Mouse (Mus musculus) forebrain, embryonic 10.5 days (tissue): ENCODE data around the gene Mettl22. TPM values are rescaled to one million over a fixed set of nuclear protein-coding genes. Genes with fewer than 3 reads are reported as not detected.

Source experiments
- DNase-seq: peaks from one replicate; pipeline ENCODE4 v3.0.0-alpha.2; 2017; ENCODE audit warnings: low spot score; ENCODE audit errors: extremely low spot score
- H3K27ac ChIP-seq: fragments of 300-500 bp; sonication (generic); 2 replicates; pipeline ENCODE4 v1.5.1; 2016; ENCODE audit warnings: mild to moderate bottlenecking
- H3K27me3 ChIP-seq: fragments of 300-500 bp; sonication (generic); 2 replicates; pipeline ENCODE4 v1.6.1; 2016; ENCODE audit warnings: mild to moderate bottlenecking; ENCODE audit not compliant: poor library complexity, severe bottlenecking
- H3K36me3 ChIP-seq: fragments of 300-500 bp; sonication (generic); replicated peaks from 2 replicates; pipeline ENCODE4 v1.6.1; 2016; ENCODE audit warnings: mild to moderate bottlenecking, moderate library complexity
- H3K4me1 ChIP-seq: fragments of 300-500 bp; sonication (generic); 2 replicates; pipeline ENCODE4 v1.6.1; 2016
- H3K4me3 ChIP-seq: fragments of 300-500 bp; sonication (generic); 2 replicates; pipeline ENCODE4 v1.5.1; 2016; ENCODE audit warnings: mild to moderate bottlenecking, moderate library complexity
- H3K9me3 ChIP-seq: fragments of 300-500 bp; sonication (generic); 2 replicates; pipeline ENCODE4 v1.6.1; 2016; ENCODE audit warnings: mild to moderate bottlenecking, moderate library complexity
- WGBS: fragments of 180-500 bp; shearing (Covaris S2); methylation state at CpG from one replicate; pipeline ENCODE4 v1.1.7; 2016; 5-methylcytosine and 5-hydroxymethylcytosine counted together
- polyA plus RNA-seq: library from polyadenylated mRNA; unstranded; fragments of >200 nt; fragmentation: Nextera tagmentation; extraction: Ambion mirVana; gene quantifications from 2 replicates; pipeline ENCODE4 v1.2.1, GENCODE M21; 2016

Mettl22 gene
- polyA plus RNA-seq, 1 experiment from 2014 or later: 25.7 TPM

- Histone ChIP-seq H3K4me1 (peaks cover 12% of the 10 kb centered on the region), H3K4me3 (no peak overlapping the region), H3K27me3 (peaks cover 88% of the 10 kb centered on the region), H3K27ac (no peak overlapping the region), H3K36me3 (no peaks in the 10 kb centered on the region), H3K9me3 (no peaks in the 10 kb centered on the region)
- no peak for DNase-seq
- WGBS: 80% methylated on average over 5 of the region's 5 CpGs
Measured at GRCm38 (mm10) chr16:8520525-8520924, 49.9 kb downstream of the Mettl22 start.

- H3K4me1 ChIP-seq: peaks cover 12% of the 10 kb centered on the region
- no peaks in the 10 kb centered on the region for H3K9me3 ChIP-seq
- no peaks in the 10 kb centered on the region for H3K36me3 ChIP-seq
- no peak for DNase-seq
- H3K27ac ChIP-seq: no peak overlapping the region
- peaks cover 88% of the 10 kb centered on the region for H3K27me3 ChIP-seq
- WGBS: 88% methylated on average over 4 of the region's 4 CpGs
- no peak overlapping the region for H3K4me3 ChIP-seq
Measured at GRCm38 (mm10) chr16:8521322-8521721, 50.7 kb downstream of the Mettl22 start.

GRCm38 (mm10) chr16:8523480-8524144 is 53.0 kb downstream of the Mettl22 start:
- H3K4me3 ChIP-seq: no peak overlapping the region
- H3K27ac ChIP-seq: peak overlapping the region; percentile 3; the same call in 1 of the 2 replicates
- peaks cover 87% of the 10 kb centered on the region for H3K27me3 ChIP-seq
- peak; percentile 16 for DNase-seq
- no peaks in the 10 kb centered on the region for H3K9me3 ChIP-seq
- peaks cover 12% of the 10 kb centered on the region for H3K4me1 ChIP-seq
- WGBS: 29% methylated on average over 11 of the region's 11 CpGs
- H3K36me3 ChIP-seq: no peaks in the 10 kb centered on the region

- peaks cover 12% of the 10 kb centered on the region for H3K4me1 ChIP-seq
- H3K27ac ChIP-seq: peak overlapping the region; percentile 3; the same call in 1 of the 2 replicates
- H3K9me3 ChIP-seq: no peaks in the 10 kb centered on the region
- DNase-seq: no peak
- H3K27me3 ChIP-seq: peaks cover 86% of the 10 kb centered on the region
- H3K36me3 ChIP-seq: no peaks in the 10 kb centered on the region
- H3K4me3 ChIP-seq: no peak overlapping the region
- 73% methylated on average over 16 of the region's 16 CpGs for WGBS
Measured at GRCm38 (mm10) chr16:8524163-8524847, 53.7 kb downstream of the Mettl22 start.

- Histone ChIP-seq H3K27me3 (peaks cover 80% of the 10 kb centered on the region), H3K9me3 (no peaks in the 10 kb centered on the region)
- 73% methylated on average over 3 of the region's 3 CpGs for WGBS
Measured at GRCm38 (mm10) chr16:8525293-8525692, 54.7 kb downstream of the Mettl22 start.

GRCm38 (mm10) chr16:8525877-8526276 is 55.3 kb downstream of the Mettl22 start:
- H3K4me1 ChIP-seq: peaks cover 21% of the 10 kb centered on the region
- H3K27me3 ChIP-seq: peaks cover 77% of the 10 kb centered on the region
- WGBS: 87% methylated on average over 7 of the region's 7 CpGs

More at GRCm38 (mm10) chr16:8525293-8525692, 54.7 kb downstream of the Mettl22 start:
- Histone ChIP-seq H3K4me1 (peaks cover 17% of the 10 kb centered on the region), H3K27ac (no peak overlapping the region), H3K36me3 (no peaks in the 10 kb centered on the region), H3K4me3 (no peak overlapping the region)
- no peak for DNase-seq

GRCm38 (mm10) chr16:8529389-8529788 is 58.8 kb downstream of the Mettl22 start:
- DNase-seq: no peak
- 0 out of 2 replicates have a peak, but pooled peaks cover 3% of the 10 kb centered on the region for H3K9me3 ChIP-seq
- H3K27ac ChIP-seq: no peak overlapping the region
- no peak overlapping the region for H3K4me3 ChIP-seq
- 97% methylated on average over 1 of the region's 1 CpGs for WGBS
- peaks cover 42% of the 10 kb centered on the region for H3K27me3 ChIP-seq
- peaks cover 9% of the 10 kb centered on the region; the same call in 1 of the 2 replicates for H3K4me1 ChIP-seq
- no peaks in the 10 kb centered on the region for H3K36me3 ChIP-seq

More at GRCm38 (mm10) chr16:8525877-8526276, 55.3 kb downstream of the Mettl22 start:
- Histone ChIP-seq H3K4me3 (no peak overlapping the region), H3K9me3 (no peaks in the 10 kb centered on the region), H3K27ac (no peak overlapping the region), H3K36me3 (no peaks in the 10 kb centered on the region)
- DNase-seq: no peak

- Histone ChIP-seq H3K27me3 (peaks cover 36% of the 10 kb centered on the region), H3K9me3 (0 out of 2 replicates have a peak, but pooled peaks cover 3% of the 10 kb centered on the region), H3K27ac (no peak overlapping the region), H3K36me3 (no peaks in the 10 kb centered on the region), H3K4me1 (peaks cover 9% of the 10 kb centered on the region; the same call in 1 of the 2 replicates), H3K4me3 (no peak overlapping the region)
- 82% methylated on average over 14 of the region's 14 CpGs for WGBS
- DNase-seq: no peak
Measured at GRCm38 (mm10) chr16:8530018-8530417, 59.4 kb downstream of the Mettl22 start.

- Histone ChIP-seq H3K4me1 (peaks cover 9% of the 10 kb centered on the region; the same call in 1 of the 2 replicates), H3K4me3 (no peak overlapping the region), H3K36me3 (no peaks in the 10 kb centered on the region), H3K27me3 (peaks cover 14% of the 10 kb centered on the region; the same call in 1 of the 2 replicates), H3K27ac (no peak overlapping the region), H3K9me3 (0 out of 2 replicates have a peak, but pooled peaks cover 3% of the 10 kb centered on the region)
- 92% methylated on average over 9 of the region's 9 CpGs for WGBS
- no peak for DNase-seq
Measured at GRCm38 (mm10) chr16:8532461-8532860, 61.9 kb downstream of the Mettl22 start.

- Histone ChIP-seq H3K4me3 (no peak overlapping the region), H3K27me3 (peaks cover 9% of the 10 kb centered on the region; the same call in 1 of the 2 replicates), H3K27ac (no peak overlapping the region), H3K36me3 (no peaks in the 10 kb centered on the region), H3K4me1 (peaks cover 9% of the 10 kb centered on the region; the same call in 1 of the 2 replicates), H3K9me3 (0 out of 2 replicates have a peak, but pooled peaks cover 3% of the 10 kb centered on the region)
- 64% methylated on average over 7 of the region's 7 CpGs for WGBS
- DNase-seq: no peak
Measured at GRCm38 (mm10) chr16:8532894-8533293, 62.3 kb downstream of the Mettl22 start.

- Histone ChIP-seq H3K27ac (no peak overlapping the region), H3K4me3 (no peak overlapping the region), H3K36me3 (no peaks in the 10 kb centered on the region), H3K9me3 (0 out of 2 replicates have a peak, but pooled peaks cover 3% of the 10 kb centered on the region), H3K4me1 (peaks cover 11% of the 10 kb centered on the region), H3K27me3 (peaks cover 6% of the 10 kb centered on the region; the same call in 1 of the 2 replicates)
- 83% methylated on average over 6 of the region's 6 CpGs for WGBS
- DNase-seq: no peak
Measured at GRCm38 (mm10) chr16:8533477-8533876, 62.9 kb downstream of the Mettl22 start.

- Histone ChIP-seq H3K4me3 (no peak overlapping the region), H3K9me3 (0 out of 2 replicates have a peak, but pooled peaks cover 3% of the 10 kb centered on the region), H3K4me1 (peaks cover 21% of the 10 kb centered on the region), H3K36me3 (no peaks in the 10 kb centered on the region), H3K27me3 (peaks cover 4% of the 10 kb centered on the region; the same call in 1 of the 2 replicates), H3K27ac (no peak overlapping the region)
- 89% methylated on average over 11 of the region's 11 CpGs for WGBS
- DNase-seq: no peak
Measured at GRCm38 (mm10) chr16:8534466-8535200, 64.0 kb downstream of the Mettl22 start.
